Comparison of ENCODE assay signal across 8 mouse cellular contexts in genomic region chr5:74531630-74532280, GRCm38 (mm10). TPM values are rescaled to one million over a fixed set of nuclear protein-coding genes. Genes with fewer than 3 reads are reported as not detected.
DNase-seq lines count a peak whose midpoint lies in the region; ATAC-seq and TF ChIP-seq lines count a peak whose summit lies in the region.

Scfd2 (minus strand) TSS chr5:74531759.

- peaks cover 7% of the 10 kb centered on the region for H3K4me1 ChIP-seq in cortical plate, adult 2 months (ENCODE audit: control insufficient read depth, insufficient read depth, low read length)

- H3K4me3 ChIP-seq in cortical plate, adult 2 months (ENCODE audit: insufficient read depth, low read length) = peak within 1 kb of the TSS; percentile 76

- peak; percentile 88 for ATAC-seq in activated CD4-positive, CD25-positive, alpha-beta regulatory T cell, adult 4 months
- peak; percentile 85 for ATAC-seq in megakaryocyte progenitor cell, adult 5-6 weeks (replicated peaks; ENCODE audit: poor library complexity)

- TF ChIP-seq POLR2A in cortical plate, adult 2 months (IDR thresholded peaks at IDR 0.05; ENCODE audit: extremely low read depth, insufficient read depth, low read length) = peak; percentile 64; the same call in 1 of the 2 replicates

- no peak for TF ChIP-seq CTCF in cortical plate, adult 2 months (IDR thresholded peaks at IDR 0.05; ENCODE audit: extremely low read depth, insufficient read depth, low read length)

- H3K27ac ChIP-seq in cortical plate, adult 2 months (ENCODE audit: insufficient read depth, low read length) = 0 out of 2 replicates have a peak within 1 kb of the TSS, but pooled peaks have one; percentile 18

- DNase-seq in gastrocnemius, postnatal 10 days = peak; percentile 96
- DNase-seq in induced T-regulatory cell, adult 2 months (ENCODE audit: low read depth) = peak; percentile 98
- DNase-seq in left cerebral cortex, adult 9 months (ENCODE audit: low spot score in 2 of 2) = peak; percentile 90 to 98
- peak; percentile 98 for DNase-seq in right cerebral cortex, postnatal 14 days
- peak; percentile 97 for DNase-seq in urinary bladder, postnatal 36 days (ENCODE audit: low spot score in 2 of 2)

RNA-seq across cellular contexts. Expression of gene Scfd2, which starts in this region (rescaled TPM):
- 10 to 100 TPM; 18.7 to 19.3 TPM for polyA plus RNA-seq in activated CD4-positive, CD25-positive, alpha-beta regulatory T cell, adult 4 months (2017; shearing (Covaris generic))
- 21.9 and 22.7 TPM in 2 replicates for polyA plus RNA-seq in cortical plate, adult 2 months (2012; rRNA removed)
- total RNA-seq in gastrocnemius, postnatal 10 days (2021) = 10 to 100 TPM; 10.2 to 12.8 TPM
- 20.2 and 30.8 TPM in 2 replicates for total RNA-seq in megakaryocyte progenitor cell, adult 5-6 weeks (2015)
- total RNA-seq in megakaryocyte progenitor cell, adult 5-6 weeks (2017) = 17.8 and 23.9 TPM in 2 replicates

Comparison
In these comparisons a context has a peak if more than half of its experiments do, and no peak if none do; other contexts are left out.
1. Peak in every context shown above with its lines: DNase-seq, ATAC-seq, H3K4me3 ChIP-seq and H3K27ac ChIP-seq.